Mouse (Mus musculus): ENCODE measurements at regions not wholly inside any gene's neighbourhood (a gene's known extent, or its start where the extent isn't known, plus 50 kb on each side); places are given as distances from the start of the nearest gene placed in this dataset.

DNA sequence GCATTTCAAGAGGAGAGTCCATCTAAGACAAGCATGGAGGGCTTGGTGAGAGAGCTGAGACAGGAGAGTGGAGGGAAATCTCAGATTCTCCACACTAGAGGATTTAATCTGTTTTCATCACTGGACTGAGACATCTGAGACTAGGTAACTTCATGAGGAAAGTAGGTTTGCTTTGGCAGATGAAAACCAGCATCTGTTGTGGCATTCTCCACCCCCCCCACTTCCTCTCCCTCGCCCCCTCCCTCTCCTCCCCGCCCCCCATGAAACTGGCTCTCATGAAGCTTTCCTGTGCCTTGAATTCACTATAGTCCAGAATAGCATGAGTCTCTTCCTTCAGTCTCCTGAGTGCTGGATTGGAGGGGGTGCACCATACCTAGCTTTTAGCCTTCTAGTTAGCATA lies 670.7 kb downstream of the Zfp706 start:
- intact Hi-C loops (cut with DNase I) = no loop called here

DNA sequence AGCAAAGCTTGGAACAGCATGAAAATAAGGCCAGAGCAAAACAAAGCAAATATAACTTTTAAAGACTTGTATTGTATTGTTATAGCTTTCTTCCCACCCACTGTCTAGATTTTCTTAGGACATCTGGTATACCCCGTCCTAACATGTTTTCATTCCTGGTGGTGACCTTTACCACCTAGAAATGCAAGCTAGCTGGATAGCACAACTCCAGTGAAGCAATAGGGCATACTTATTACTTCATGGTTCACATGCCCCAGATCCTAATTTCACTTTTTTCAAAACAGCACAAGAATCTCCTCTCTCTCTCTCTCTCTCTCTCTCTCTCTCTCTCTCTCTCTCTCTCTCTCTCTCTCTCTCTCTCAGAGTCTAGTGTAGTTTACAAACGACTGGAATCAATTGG lies 672.5 kb downstream of the Zfp706 start:
- H3K79me2 ChIP-seq (replicated peaks; ENCODE audit: control insufficient read depth, insufficient read depth, low read length) = no peaks in the 10 kb centered on the region
- H3K36me3 ChIP-seq (ENCODE audit: control insufficient read depth, insufficient read depth, low read length) = no peaks in the 10 kb centered on the region
- intact Hi-C loops (cut with DNase I) = no loop called here
- H3K4me3 ChIP-seq = no peak overlapping the region
- no peaks in the 10 kb centered on the region for H3K27me3 ChIP-seq (ENCODE audit: control insufficient read depth, insufficient read depth, low read length)
- no peaks in the 10 kb centered on the region for H3K4me1 ChIP-seq (ENCODE audit: control insufficient read depth, insufficient read depth, low read length)
- H3K27ac ChIP-seq = no peak overlapping the region
- DNase-seq = no peak
- no peak for TF ChIP-seq EP300 (IDR thresholded peaks at IDR 0.05; ENCODE audit: insufficient read depth, low read depth, low read length)
- TF ChIP-seq POLR2A (IDR thresholded peaks at IDR 0.05; ENCODE audit: insufficient read depth, low read depth, low read length) = no peak
- no peak for TF ChIP-seq CTCF (IDR thresholded peaks at IDR 0.05)
- no peak overlapping the region for H3K9ac ChIP-seq (ENCODE audit: low read depth, low read length)
- 80% methylated on average over 2 of the region's 2 CpGs for whole genome bisulfite sequencing

More for the DNA sequence above, 670.7 kb downstream of the Zfp706 start:
- Histone ChIP-seq H3K79me2 (replicated peaks; ENCODE audit: control insufficient read depth, insufficient read depth, low read length) (no peaks in the 10 kb centered on the region), H3K9ac (ENCODE audit: low read depth, low read length) (no peak overlapping the region), H3K4me3 (no peak overlapping the region), H3K27me3 (ENCODE audit: control insufficient read depth, insufficient read depth, low read length) (no peaks in the 10 kb centered on the region), H3K27ac (no peak overlapping the region), H3K36me3 (ENCODE audit: control insufficient read depth, insufficient read depth, low read length) (no peaks in the 10 kb centered on the region), H3K4me1 (ENCODE audit: control insufficient read depth, insufficient read depth, low read length) (no peaks in the 10 kb centered on the region)
- 75% methylated on average over 2 of the region's 2 CpGs for WGBS
- no peak for DNase-seq
- TF ChIP-seq EP300 (IDR thresholded peaks at IDR 0.05; ENCODE audit: insufficient read depth, low read depth, low read length) = no peak
- TF ChIP-seq POLR2A (IDR thresholded peaks at IDR 0.05; ENCODE audit: insufficient read depth, low read depth, low read length) = no peak
- TF ChIP-seq CTCF (IDR thresholded peaks at IDR 0.05) = no peak

- TF ChIP-seq POLR2A (IDR thresholded peaks at IDR 0.05; ENCODE audit: insufficient read depth, low read depth, low read length) (no peak), EP300 (IDR thresholded peaks at IDR 0.05; ENCODE audit: insufficient read depth, low read depth, low read length) (no peak), CTCF (IDR thresholded peaks at IDR 0.05) (no peak)
- 55% methylated on average over 9 of the region's 9 CpGs for WGBS
- intact Hi-C loops (cut with DNase I) = no loop called here
- H3K79me2 ChIP-seq (replicated peaks; ENCODE audit: control insufficient read depth, insufficient read depth, low read length) = no peaks in the 10 kb centered on the region
- H3K27me3 ChIP-seq (ENCODE audit: control insufficient read depth, insufficient read depth, low read length) = no peaks in the 10 kb centered on the region
- no peak for DNase-seq
- H3K36me3 ChIP-seq (ENCODE audit: control insufficient read depth, insufficient read depth, low read length) = no peaks in the 10 kb centered on the region
- no peak overlapping the region for H3K9ac ChIP-seq (ENCODE audit: low read depth, low read length)
- H3K4me3 ChIP-seq = no peak overlapping the region
- H3K27ac ChIP-seq = no peak overlapping the region
- H3K4me1 ChIP-seq (ENCODE audit: control insufficient read depth, insufficient read depth, low read length) = no peaks in the 10 kb centered on the region
These were observed 673.0 kb downstream of the Zfp706 start for GRCm38 (mm10) chr15:36334436-36335113.

- WGBS = 37% methylated on average over 1 of the region's 1 CpGs
- no peak overlapping the region for H3K4me3 ChIP-seq
- intact Hi-C loops (cut with DNase I) = no loop called here
- no peak overlapping the region for H3K9ac ChIP-seq (ENCODE audit: low read depth, low read length)
- H3K79me2 ChIP-seq (replicated peaks; ENCODE audit: control insufficient read depth, insufficient read depth, low read length) = no peaks in the 10 kb centered on the region
- DNase-seq = no peak
- TF ChIP-seq EP300 (IDR thresholded peaks at IDR 0.05; ENCODE audit: insufficient read depth, low read depth, low read length) = no peak
- H3K36me3 ChIP-seq (ENCODE audit: control insufficient read depth, insufficient read depth, low read length) = no peaks in the 10 kb centered on the region
- H3K4me1 ChIP-seq (ENCODE audit: control insufficient read depth, insufficient read depth, low read length) = no peaks in the 10 kb centered on the region
- H3K27me3 ChIP-seq (ENCODE audit: control insufficient read depth, insufficient read depth, low read length) = no peaks in the 10 kb centered on the region
- no peak overlapping the region for H3K27ac ChIP-seq
These were observed 673.7 kb downstream of the Zfp706 start for GRCm38 (mm10) chr15:36333857-36334256.

DNA sequence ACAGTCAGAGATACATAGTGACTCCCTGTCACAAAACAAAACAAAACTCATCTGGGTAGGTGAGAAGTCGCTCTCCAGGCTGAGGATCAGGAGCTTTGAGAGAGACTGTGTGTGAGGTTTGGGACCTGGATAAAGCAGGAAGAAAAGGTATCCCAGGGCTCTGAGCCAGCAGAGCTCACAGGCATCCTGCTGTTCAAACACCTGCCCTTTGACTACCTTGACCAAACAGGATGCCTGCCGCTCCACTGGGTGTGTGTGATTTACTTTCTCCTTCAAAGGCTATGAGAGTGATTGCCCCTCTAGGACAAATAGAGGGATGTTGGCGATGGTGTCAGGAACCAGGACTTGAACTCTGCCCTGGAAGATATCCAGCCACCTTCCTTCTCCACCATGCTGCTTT lies 674.3 kb downstream of the Zfp706 start:
- TF ChIP-seq POLR2A (IDR thresholded peaks at IDR 0.05; ENCODE audit: insufficient read depth, low read depth, low read length) = no peak
- no peak for TF ChIP-seq EP300 (IDR thresholded peaks at IDR 0.05; ENCODE audit: insufficient read depth, low read depth, low read length)
- no peak for TF ChIP-seq CTCF (IDR thresholded peaks at IDR 0.05)
- H3K36me3 ChIP-seq (ENCODE audit: control insufficient read depth, insufficient read depth, low read length) = no peaks in the 10 kb centered on the region
- 74% methylated on average over 3 of the region's 3 CpGs for WGBS
- no peaks in the 10 kb centered on the region for H3K79me2 ChIP-seq (replicated peaks; ENCODE audit: control insufficient read depth, insufficient read depth, low read length)
- H3K27me3 ChIP-seq (ENCODE audit: control insufficient read depth, insufficient read depth, low read length) = no peaks in the 10 kb centered on the region
- H3K4me1 ChIP-seq (ENCODE audit: control insufficient read depth, insufficient read depth, low read length) = no peaks in the 10 kb centered on the region
- H3K9ac ChIP-seq (ENCODE audit: low read depth, low read length) = no peak overlapping the region
- no peak overlapping the region for H3K27ac ChIP-seq
- intact Hi-C loops (cut with DNase I) = no loop called here
- no peak overlapping the region for H3K4me3 ChIP-seq
- no peak for DNase-seq

All from heart, adult 2 months (tissue).